Mouse (Mus musculus): Measurements from ENCODE around the gene Ncor2.

GRCm38 (mm10) chr5:125179735-125180629 is 963 bp upstream of the Ncor2 start:
- TF ChIP-seq CTCF (IDR thresholded peaks at IDR 0.05; ENCODE audit: low read depth) = no peak
- no peak for TF ChIP-seq EP300 (IDR thresholded peaks at IDR 0.05; ENCODE audit: low read depth)

Measured in liver, embryonic 14.5 days (tissue).